Mouse (Mus musculus): ENCODE data around the gene Gab2. TPM values are rescaled to one million over a fixed set of nuclear protein-coding genes. Genes with fewer than 3 reads are reported as not detected.

The Gab2 gene
- polyA plus RNA-seq, 1 experiment = 6.2 TPM

DNA sequence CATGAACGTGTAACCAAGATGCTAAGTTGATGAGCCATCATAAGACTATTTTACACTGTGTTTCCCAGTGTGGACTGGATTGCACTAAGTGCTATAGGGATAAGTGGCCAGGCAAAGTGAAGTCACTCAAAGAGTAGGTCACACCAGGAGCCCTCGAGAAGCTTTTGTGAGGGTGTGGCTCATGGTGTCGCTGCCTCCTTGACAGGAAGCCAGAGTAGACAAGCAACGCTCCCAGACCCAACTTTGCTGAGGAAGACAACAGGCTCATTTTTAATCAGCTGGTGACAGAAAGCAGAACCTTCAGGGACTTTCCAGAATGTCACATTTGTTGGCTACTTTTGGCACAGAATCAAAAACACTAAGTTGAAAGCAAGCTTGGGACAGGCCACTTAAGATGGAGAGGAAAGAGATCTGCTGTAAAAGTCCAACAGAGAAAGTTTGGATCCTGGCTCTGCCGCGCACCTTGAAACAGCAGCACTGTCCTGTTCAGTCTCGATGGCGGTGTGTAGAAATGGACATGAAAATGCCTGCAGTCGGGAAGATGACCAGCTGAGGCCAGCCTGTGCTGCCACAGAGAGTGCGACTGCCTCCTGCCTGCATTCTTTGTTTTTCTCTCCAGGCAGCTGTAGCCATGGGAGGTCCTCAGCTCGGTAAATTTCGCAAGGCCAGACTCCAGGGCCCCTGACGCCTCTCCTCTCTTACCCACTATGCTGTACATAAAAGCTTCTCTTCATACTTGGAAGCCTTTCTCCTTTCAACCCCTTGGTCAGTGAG lies 273.9 kb downstream of the Gab2 start:
- no peak overlapping the region for H3K4me3 ChIP-seq (ENCODE audit: control insufficient read depth, insufficient read depth, low read length)
- no peaks in the 10 kb centered on the region for H3K4me1 ChIP-seq (replicated peaks; ENCODE audit: control insufficient read depth, insufficient read depth, low read length)
- TF ChIP-seq POLR2A (IDR thresholded peaks at IDR 0.05; ENCODE audit: control insufficient read depth, extremely low read depth, insufficient read depth, low read length, poor library complexity) (no peak), CTCF (IDR thresholded peaks at IDR 0.05; ENCODE audit: borderline replicate concordance, control insufficient read depth, extremely low read depth, insufficient read depth, low read length, poor library complexity) (no peak)
- H3K27me3 ChIP-seq (ENCODE audit: control insufficient read depth, insufficient read depth, low read length) = no peaks in the 10 kb centered on the region
- DNase-seq = no peak
- peak overlapping the region; percentile 66 for H3K27ac ChIP-seq (ENCODE audit: control insufficient read depth, insufficient read depth, low read length)
- no peaks in the 10 kb centered on the region for H3K36me3 ChIP-seq (ENCODE audit: control insufficient read depth, insufficient read depth, low read length)
- WGBS = 63% methylated on average over 13 of the region's 13 CpGs

DNA sequence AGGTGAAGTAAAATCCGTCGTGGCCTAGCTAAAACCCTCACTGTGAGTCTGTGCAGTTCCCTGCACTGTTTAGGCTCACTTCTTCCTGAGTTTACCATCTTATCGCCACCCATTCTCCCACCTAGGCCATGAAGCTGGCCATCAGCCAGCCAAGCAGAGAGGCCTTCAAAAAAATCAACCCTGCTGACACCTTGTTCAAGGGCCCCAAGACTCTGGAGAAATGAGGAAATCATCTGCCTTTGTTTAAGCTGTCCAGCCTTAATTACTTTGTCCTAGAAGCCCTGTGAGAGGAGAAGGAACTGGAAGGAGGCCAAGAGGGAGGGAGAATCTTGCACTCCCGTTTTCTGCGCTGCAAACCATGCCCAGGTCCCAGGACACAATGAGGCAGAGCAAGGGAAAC lies 274.9 kb downstream of the Gab2 start:
- H3K4me1 ChIP-seq (replicated peaks; ENCODE audit: control insufficient read depth, insufficient read depth, low read length) = no peaks in the 10 kb centered on the region
- WGBS = 82% methylated on average over 5 of the region's 5 CpGs
- no peaks in the 10 kb centered on the region for H3K36me3 ChIP-seq (ENCODE audit: control insufficient read depth, insufficient read depth, low read length)
- H3K4me3 ChIP-seq (ENCODE audit: control insufficient read depth, insufficient read depth, low read length) = no peak overlapping the region
- DNase-seq = no peak
- TF ChIP-seq CTCF (IDR thresholded peaks at IDR 0.05; ENCODE audit: borderline replicate concordance, control insufficient read depth, extremely low read depth, insufficient read depth, low read length, poor library complexity) = no peak
- no peak for TF ChIP-seq POLR2A (IDR thresholded peaks at IDR 0.05; ENCODE audit: control insufficient read depth, extremely low read depth, insufficient read depth, low read length, poor library complexity)
- H3K27me3 ChIP-seq (ENCODE audit: control insufficient read depth, insufficient read depth, low read length) = no peaks in the 10 kb centered on the region
- H3K27ac ChIP-seq (ENCODE audit: control insufficient read depth, insufficient read depth, low read length) = 0 out of 2 replicates have a peak overlapping the region, but pooled peaks have one; percentile 7

DNA sequence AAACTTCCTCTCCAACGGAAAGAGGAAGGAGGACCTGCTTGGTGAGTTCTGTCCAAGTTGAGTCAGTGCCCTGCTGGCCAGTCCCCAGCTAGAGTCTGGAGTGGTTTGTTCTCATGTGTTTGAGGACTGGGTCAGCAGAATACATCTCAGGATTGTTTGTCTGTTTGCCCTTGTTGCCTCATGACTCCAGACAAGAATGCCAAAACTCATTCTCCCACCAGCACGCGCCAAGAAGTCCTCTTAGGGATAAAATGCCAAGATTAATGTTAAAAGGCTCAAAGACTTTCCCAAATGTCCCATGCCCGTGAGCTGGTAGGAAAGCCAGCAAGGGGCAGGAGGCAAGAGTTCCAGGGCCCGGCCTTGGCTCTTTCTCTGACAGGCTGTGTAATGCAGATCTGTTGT lies 275.5 kb downstream of the Gab2 start:
- Histone ChIP-seq H3K27ac (ENCODE audit: control insufficient read depth, insufficient read depth, low read length) (peak overlapping the region; percentile 32; the same call in 1 of the 2 replicates), H3K36me3 (ENCODE audit: control insufficient read depth, insufficient read depth, low read length) (no peaks in the 10 kb centered on the region), H3K4me1 (replicated peaks; ENCODE audit: control insufficient read depth, insufficient read depth, low read length) (no peaks in the 10 kb centered on the region), H3K4me3 (ENCODE audit: control insufficient read depth, insufficient read depth, low read length) (no peak overlapping the region), H3K27me3 (ENCODE audit: control insufficient read depth, insufficient read depth, low read length) (no peaks in the 10 kb centered on the region)
- DNase-seq = no peak
- TF ChIP-seq CTCF (IDR thresholded peaks at IDR 0.05; ENCODE audit: borderline replicate concordance, control insufficient read depth, extremely low read depth, insufficient read depth, low read length, poor library complexity) (no peak), POLR2A (IDR thresholded peaks at IDR 0.05; ENCODE audit: control insufficient read depth, extremely low read depth, insufficient read depth, low read length, poor library complexity) (no peak)
- WGBS = 74% methylated on average over 5 of the region's 5 CpGs

DNA sequence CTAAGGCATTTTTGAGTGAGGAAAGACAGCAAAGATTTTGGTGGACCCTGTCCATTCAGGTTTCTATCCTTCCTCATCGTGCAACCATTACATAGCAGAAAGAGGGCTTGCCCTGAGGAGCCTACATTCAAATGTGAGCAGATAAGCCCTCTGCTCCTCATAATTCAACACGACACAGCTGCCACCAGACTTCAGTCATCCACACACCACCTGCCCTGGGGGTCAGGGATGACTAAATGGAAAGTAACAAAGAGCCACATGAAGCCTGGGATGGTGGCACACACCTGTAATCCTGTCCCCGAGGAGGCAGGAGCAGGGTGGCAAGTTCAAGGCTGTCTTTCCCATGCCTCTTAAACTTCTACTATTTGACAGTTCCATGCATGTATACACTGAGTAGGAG lies 276.5 kb downstream of the Gab2 start:
- Histone ChIP-seq H3K27ac (ENCODE audit: control insufficient read depth, insufficient read depth, low read length) (no peak overlapping the region), H3K36me3 (ENCODE audit: control insufficient read depth, insufficient read depth, low read length) (no peaks in the 10 kb centered on the region), H3K4me1 (replicated peaks; ENCODE audit: control insufficient read depth, insufficient read depth, low read length) (no peaks in the 10 kb centered on the region), H3K4me3 (ENCODE audit: control insufficient read depth, insufficient read depth, low read length) (no peak overlapping the region), H3K27me3 (ENCODE audit: control insufficient read depth, insufficient read depth, low read length) (no peaks in the 10 kb centered on the region)
- WGBS = 85% methylated on average over 3 of the region's 3 CpGs
- TF ChIP-seq POLR2A (IDR thresholded peaks at IDR 0.05; ENCODE audit: control insufficient read depth, extremely low read depth, insufficient read depth, low read length, poor library complexity) (no peak), CTCF (IDR thresholded peaks at IDR 0.05; ENCODE audit: borderline replicate concordance, control insufficient read depth, extremely low read depth, insufficient read depth, low read length, poor library complexity) (no peak)
- no peak for DNase-seq

DNA sequence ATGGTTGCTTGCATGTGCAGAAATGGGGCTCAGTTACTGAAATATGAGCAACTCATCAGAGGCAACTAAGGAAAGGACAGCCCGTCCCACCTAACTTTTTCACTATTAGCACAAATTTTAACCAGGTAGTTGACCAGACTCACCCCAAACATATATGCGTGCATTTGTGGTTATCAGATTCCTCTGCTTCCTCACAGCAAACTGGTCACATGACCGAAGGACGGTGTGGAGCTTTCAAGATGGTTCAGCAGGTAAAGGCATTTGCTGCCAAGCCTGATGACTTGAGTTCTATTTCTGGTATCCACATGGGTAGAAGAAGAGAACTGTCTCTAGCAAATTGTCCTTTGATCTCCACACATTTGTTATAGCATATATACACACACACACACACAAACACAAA lies 277.0 kb downstream of the Gab2 start:
- no peaks in the 10 kb centered on the region for H3K36me3 ChIP-seq (ENCODE audit: control insufficient read depth, insufficient read depth, low read length)
- H3K27ac ChIP-seq (ENCODE audit: control insufficient read depth, insufficient read depth, low read length) = no peak overlapping the region
- H3K27me3 ChIP-seq (ENCODE audit: control insufficient read depth, insufficient read depth, low read length) = no peaks in the 10 kb centered on the region
- no peak for TF ChIP-seq POLR2A (IDR thresholded peaks at IDR 0.05; ENCODE audit: control insufficient read depth, extremely low read depth, insufficient read depth, low read length, poor library complexity)
- TF ChIP-seq CTCF (IDR thresholded peaks at IDR 0.05; ENCODE audit: borderline replicate concordance, control insufficient read depth, extremely low read depth, insufficient read depth, low read length, poor library complexity) = no peak
- H3K4me1 ChIP-seq (replicated peaks; ENCODE audit: control insufficient read depth, insufficient read depth, low read length) = no peaks in the 10 kb centered on the region
- DNase-seq = no peak
- WGBS = 80% methylated on average over 4 of the region's 4 CpGs
- no peak overlapping the region for H3K4me3 ChIP-seq (ENCODE audit: control insufficient read depth, insufficient read depth, low read length)

Other genes starting within 250 kb of the Gab2 start
- gene Nars2, start 130.1 kb upstream of the Gab2 start, polyA plus RNA-seq (2012; rRNA removed) = 3.0 and 3.2 TPM in 2 replicates